Mouse (Mus musculus) G1E (cell line): ENCODE measurements around the gene Pappa. TPM values are rescaled to one million over a fixed set of nuclear protein-coding genes. Genes with fewer than 3 reads are reported as not detected.

Experiments
- ATAC-seq: 2 replicates; pipeline ENCODE4 v1.8.0; 2016; ENCODE audit warnings: mild to moderate bottlenecking; ENCODE audit not compliant: insufficient number of reproducible peaks, poor library complexity, low FRiP score, severe bottlenecking; ENCODE audit errors: extremely low read depth
- DNase-seq: peaks from one replicate; pipeline ENCODE4 v3.0.0; 2012; ENCODE audit warnings: low spot score
- H3K27me3 ChIP-seq: 2 replicates; pipeline ENCODE4 v1.6.1; 2012; ENCODE audit warnings: mild to moderate bottlenecking, low read length, inconsistent platforms; ENCODE audit not compliant: insufficient read depth
- H3K36me3 ChIP-seq: replicated peaks from 2 replicates; pipeline ENCODE3; 2012; ENCODE audit warnings: mild to moderate bottlenecking, inconsistent platforms
- H3K4me1 ChIP-seq: 2 replicates; pipeline ENCODE4 v1.6.1; 2012; ENCODE audit warnings: low read depth, low read length, inconsistent platforms, mixed read lengths; ENCODE audit not compliant: insufficient read depth
- H3K4me3 ChIP-seq: 2 replicates; pipeline ENCODE4 v1.5.1; 2012; ENCODE audit warnings: low read depth, mild to moderate bottlenecking, inconsistent platforms, low read length, moderate library complexity, mixed read lengths
- H3K9me3 ChIP-seq: replicated peaks from 2 replicates; pipeline ENCODE4 v1.6.1; 2012; ENCODE audit warnings: inconsistent platforms
- CTCF ChIP-seq: IDR thresholded peaks from 2 replicates; pipeline ENCODE4 v1.5.1; 2012; ENCODE audit warnings: low read depth, low read length, inconsistent platforms, mixed read lengths
- GATA1 ChIP-seq: IDR thresholded peaks from 2 replicates; pipeline ENCODE4 v1.6.1; 2012; ENCODE audit warnings: borderline replicate concordance, low read length, inconsistent platforms, mixed read lengths
- GATA2 ChIP-seq: IDR thresholded peaks from 2 replicates; pipeline ENCODE4 v1.6.1; 2012; ENCODE audit warnings: low read depth, low read length, inconsistent platforms, borderline replicate concordance
- POLR2AphosphoS5 ChIP-seq: IDR thresholded peaks from 2 replicates; pipeline ENCODE4 v1.6.1; 2012; ENCODE audit warnings: low read depth, low read length, inconsistent platforms; ENCODE audit not compliant: insufficient replicate concordance
- TAL1 ChIP-seq: conservative IDR thresholded peaks from 2 replicates; pipeline ENCODE4 v1.6.1; 2012; ENCODE audit warnings: low read depth, low read length, inconsistent platforms, mixed read lengths
- polyA plus RNA-seq: library from polyadenylated mRNA; stranded (reverse); fragments of >175 nt; gene quantifications from 2 replicates; pipeline ENCODE4 v1.2.3, GENCODE M21; 2012
- total RNA-seq, 2 experiments: library from RNA; stranded (forward) in 1 of 2; stranded (reverse) in 1 of 2; fragments of 200-1000 nt in 1 of 2; fragments of >200 nt in 1 of 2; fragmentation: Nextera tagmentation in 1 of 2; gene quantifications; 2 replicates each; pipeline ENCODE4 v1.2.3; 2014 to 2017

The Pappa gene
- total RNA-seq (2014; fragmentation: Nextera tagmentation): not detected in 2 replicates
- total RNA-seq (2017): 0.05 and 0.06 TPM in 2 replicates
- not detected in 2 replicates for polyA plus RNA-seq

- no peak within 1 kb of the TSS for H3K4me3 ChIP-seq
- no peaks in the 10 kb centered on the region for H3K36me3 ChIP-seq
- DNase-seq: no peak
- H3K9me3 ChIP-seq: peaks cover 24% of the 10 kb centered on the region
- no peak for ATAC-seq
- no peaks in the 10 kb centered on the region for H3K27me3 ChIP-seq
- no peaks in the 10 kb centered on the region for H3K4me1 ChIP-seq
- TF ChIP-seq POLR2AphosphoS5: no peak
- TF ChIP-seq CTCF: no peak
- no peak for TF ChIP-seq TAL1
- no peak for TF ChIP-seq GATA2
- TF ChIP-seq GATA1: no peak
These were observed at the start of gene Pappa for GRCm38 (mm10) chr4:65123741-65124224. Pappa (plus strand) TSS chr4:65124174.

GRCm38 (mm10) chr4:65077906-65078615 is 45.9 kb upstream of the Pappa start:
- no peak for TF ChIP-seq GATA1
- no peak for TF ChIP-seq POLR2AphosphoS5
- DNase-seq (no peak), ATAC-seq (no peak)
- Histone ChIP-seq H3K4me3 (no peak overlapping the region), H3K9me3 (0 out of 2 replicates have a peak, but pooled peaks cover 2% of the 10 kb centered on the region), H3K27me3 (no peaks in the 10 kb centered on the region), H3K4me1 (no peaks in the 10 kb centered on the region), H3K36me3 (no peaks in the 10 kb centered on the region)

GRCm38 (mm10) chr4:65086864-65087263 is 37.1 kb upstream of the Pappa start:
- no peak overlapping the region for H3K4me3 ChIP-seq
- ATAC-seq (no peak), DNase-seq (no peak)
- TF ChIP-seq GATA1 (no peak), GATA2 (no peak), CTCF (no peak), TAL1 (no peak), POLR2AphosphoS5 (no peak)
- no peaks in the 10 kb centered on the region for H3K36me3 ChIP-seq
- no peaks in the 10 kb centered on the region for H3K9me3 ChIP-seq
- H3K4me1 ChIP-seq: no peaks in the 10 kb centered on the region
- H3K27me3 ChIP-seq: no peaks in the 10 kb centered on the region

- Histone ChIP-seq H3K4me1 (no peaks in the 10 kb centered on the region), H3K27me3 (no peaks in the 10 kb centered on the region), H3K9me3 (0 out of 2 replicates have a peak, but pooled peaks cover 2% of the 10 kb centered on the region), H3K36me3 (no peaks in the 10 kb centered on the region), H3K4me3 (no peak overlapping the region)
- DNase-seq (no peak), ATAC-seq (no peak)
- no peak for TF ChIP-seq GATA2
- no peak for TF ChIP-seq CTCF
- no peak for TF ChIP-seq POLR2AphosphoS5
- no peak for TF ChIP-seq TAL1
- TF ChIP-seq GATA1: no peak
These were observed 36.4 kb upstream of the Pappa start for GRCm38 (mm10) chr4:65087592-65087991.

DNA sequence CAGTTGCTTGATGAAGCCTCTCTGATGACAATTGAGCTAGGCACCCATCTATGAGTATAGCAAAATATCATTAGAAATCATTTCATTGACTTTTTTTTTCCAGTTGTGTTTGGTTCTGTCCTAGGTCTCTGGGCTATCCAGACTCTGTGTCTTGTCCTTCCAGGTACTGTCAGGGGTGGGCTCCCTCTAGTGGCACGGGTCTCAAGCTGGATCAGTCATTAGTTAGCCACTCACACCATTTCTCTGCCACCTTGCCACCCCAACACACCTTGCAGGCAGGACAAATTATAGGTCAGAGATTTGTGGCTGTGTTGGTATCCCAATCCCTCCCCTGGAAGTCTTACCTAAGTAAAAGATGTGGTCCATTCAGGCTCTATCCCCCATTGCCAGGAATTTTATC is 31.8 kb upstream of the Pappa start:
- 0 out of 2 replicates have a peak, but pooled peaks cover 2% of the 10 kb centered on the region for H3K9me3 ChIP-seq
- no peak overlapping the region for H3K4me3 ChIP-seq
- DNase-seq (no peak), ATAC-seq (no peak)
- H3K4me1 ChIP-seq: no peaks in the 10 kb centered on the region
- TF ChIP-seq GATA1 (no peak), GATA2 (no peak), CTCF (no peak), POLR2AphosphoS5 (no peak), TAL1 (no peak)
- H3K36me3 ChIP-seq: no peaks in the 10 kb centered on the region
- no peaks in the 10 kb centered on the region for H3K27me3 ChIP-seq

DNA sequence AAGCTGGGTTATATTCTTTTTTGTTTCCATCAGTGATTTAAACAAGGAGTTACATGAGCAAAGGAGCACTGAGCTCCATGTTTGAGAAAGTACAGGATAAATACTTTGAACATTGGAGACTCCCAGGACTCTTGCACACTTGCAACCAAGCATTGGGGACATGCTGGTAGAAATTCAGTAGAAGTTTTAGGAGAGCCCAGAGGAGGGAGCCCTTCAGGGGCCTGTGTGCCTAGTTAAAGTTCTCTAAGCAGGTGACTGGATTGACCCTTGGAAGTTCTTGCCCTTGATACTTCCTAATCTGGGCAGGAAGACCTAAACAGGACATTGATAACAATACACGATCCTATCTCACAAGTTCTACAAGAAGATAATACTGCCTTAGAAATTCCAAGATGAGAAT is 3.6 kb upstream of the Pappa start:
- TF ChIP-seq GATA2 (no peak), POLR2AphosphoS5 (no peak), CTCF (no peak)
- DNase-seq: no peak
- Histone ChIP-seq H3K4me1 (no peaks in the 10 kb centered on the region), H3K4me3 (no peak overlapping the region), H3K27me3 (no peaks in the 10 kb centered on the region), H3K36me3 (no peaks in the 10 kb centered on the region), H3K9me3 (peaks cover 12% of the 10 kb centered on the region)
- no peak for ATAC-seq

DNA sequence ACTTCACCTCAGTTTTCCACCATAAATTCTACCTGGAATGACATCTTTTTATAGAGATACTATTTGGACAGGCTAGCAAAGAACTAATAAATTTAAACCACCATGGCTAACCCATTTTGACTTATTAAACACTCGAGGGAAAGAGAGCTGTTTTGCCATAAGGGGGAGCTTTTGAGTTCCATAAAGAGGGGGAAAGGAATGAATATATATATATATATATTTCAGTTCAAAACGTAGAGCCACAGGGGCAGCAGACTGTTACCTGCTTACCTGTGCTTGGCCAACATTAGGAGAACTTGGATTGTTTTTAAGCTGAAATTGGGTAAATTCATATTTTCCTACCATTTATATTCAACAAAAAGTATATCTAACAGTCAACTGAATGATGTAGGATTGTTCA is 1.1 kb upstream of the Pappa start:
- no peak overlapping the region for H3K4me3 ChIP-seq
- H3K27me3 ChIP-seq: no peaks in the 10 kb centered on the region
- H3K9me3 ChIP-seq: peaks cover 24% of the 10 kb centered on the region
- ATAC-seq (no peak), DNase-seq (no peak)
- no peaks in the 10 kb centered on the region for H3K36me3 ChIP-seq
- no peak for TF ChIP-seq GATA2
- no peak for TF ChIP-seq POLR2AphosphoS5
- no peak for TF ChIP-seq CTCF
- TF ChIP-seq TAL1: no peak
- TF ChIP-seq GATA1: no peak
- H3K4me1 ChIP-seq: no peaks in the 10 kb centered on the region
